Mouse (Mus musculus) erythroblast, adult 5-6 weeks (primary cell): ENCODE results near the gene Slc17a1. TPM values are rescaled to one million over a fixed set of nuclear protein-coding genes. Genes with fewer than 3 reads are reported as not detected.

Experiments used
- ATAC-seq: replicated peaks from 2 replicates; pipeline ENCODE4 v1.8.0; 2016; ENCODE audit warnings: moderate number of reproducible peaks, mild to moderate bottlenecking, moderate TSS enrichment, inconsistent platforms; ENCODE audit not compliant: poor library complexity, low FRiP score, severe bottlenecking
- total RNA-seq, 2 experiments: library from RNA; stranded (forward) in 1 of 2; stranded (reverse) in 1 of 2; fragments of 150-400 nt in 1 of 2; fragments of 200-764, 138-1000 nt in 1 of 2; gene quantifications; 2 replicates each; pipeline versions ENCODE4 v1.2.3 to v1.2.4; 2015 to 2017; ENCODE audit warnings: low replicate concordance in 2 of 2

Gene Slc17a1
- total RNA-seq, 2 experiments from 2014 or later = not detected

DNA sequence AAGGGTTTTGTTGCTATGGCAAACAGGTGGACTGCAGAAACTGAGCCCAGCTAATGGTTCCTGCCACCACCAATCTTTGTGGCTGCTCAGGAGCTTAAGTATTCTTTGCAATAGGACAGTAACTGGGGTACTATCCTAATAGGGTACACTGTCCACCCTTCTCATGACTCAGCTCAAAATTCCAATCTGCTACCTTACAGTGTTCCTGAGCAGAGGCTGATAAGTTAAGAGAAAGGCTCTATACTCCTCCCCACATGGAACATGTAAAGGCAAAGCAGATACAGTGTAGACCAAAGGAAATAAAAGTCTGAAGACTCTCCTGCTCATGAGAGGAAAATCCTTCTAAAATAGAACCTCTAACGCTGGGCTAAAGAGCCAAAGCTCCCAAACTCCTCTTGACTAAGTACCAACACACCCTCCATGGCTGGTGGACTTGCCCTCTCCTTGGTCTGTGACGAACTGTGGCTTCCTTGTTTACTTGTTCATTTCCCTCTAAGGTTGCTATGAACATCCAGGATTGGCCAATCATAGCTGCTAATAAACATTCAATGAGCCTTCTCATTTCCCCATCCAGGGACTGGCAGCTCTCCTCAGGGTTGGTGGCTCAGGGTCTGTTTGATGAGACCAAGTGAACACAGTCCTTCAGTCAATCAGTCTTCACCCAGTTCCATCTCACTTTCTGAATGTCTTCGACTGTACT is 19.6 kb downstream of the Slc17a1 start:
- ATAC-seq = no peak; the same call in 1 of the 2 replicates

DNA sequence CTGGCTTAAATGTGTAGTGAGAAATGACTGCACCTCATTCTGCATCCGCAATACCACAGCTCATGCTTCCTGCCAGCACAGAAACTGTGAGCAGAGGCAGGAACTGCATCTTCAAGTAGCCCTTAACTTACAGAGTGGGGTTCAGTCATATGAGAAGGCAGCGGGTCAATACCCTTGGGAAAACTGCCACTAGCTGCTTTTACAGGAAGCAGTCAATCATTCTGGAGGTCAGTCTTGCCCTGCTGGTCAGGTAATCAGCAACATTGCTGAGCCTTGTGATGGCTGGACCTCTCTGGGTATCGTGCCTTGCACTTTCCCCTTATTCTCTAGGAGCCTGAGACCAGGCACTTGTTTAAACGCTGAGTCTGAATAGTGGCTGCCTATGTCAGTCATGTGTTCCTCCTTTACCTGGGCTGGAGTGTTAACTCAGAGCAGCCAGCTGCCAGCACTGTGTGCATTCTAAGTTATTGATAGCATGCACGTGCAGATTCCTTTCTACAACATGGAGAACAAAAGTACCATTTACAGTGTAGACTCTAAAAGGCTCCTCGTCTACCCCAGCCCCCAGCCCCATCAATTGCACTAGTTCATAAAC is 21.6 kb downstream of the Slc17a1 start:
- no peak for ATAC-seq

DNA sequence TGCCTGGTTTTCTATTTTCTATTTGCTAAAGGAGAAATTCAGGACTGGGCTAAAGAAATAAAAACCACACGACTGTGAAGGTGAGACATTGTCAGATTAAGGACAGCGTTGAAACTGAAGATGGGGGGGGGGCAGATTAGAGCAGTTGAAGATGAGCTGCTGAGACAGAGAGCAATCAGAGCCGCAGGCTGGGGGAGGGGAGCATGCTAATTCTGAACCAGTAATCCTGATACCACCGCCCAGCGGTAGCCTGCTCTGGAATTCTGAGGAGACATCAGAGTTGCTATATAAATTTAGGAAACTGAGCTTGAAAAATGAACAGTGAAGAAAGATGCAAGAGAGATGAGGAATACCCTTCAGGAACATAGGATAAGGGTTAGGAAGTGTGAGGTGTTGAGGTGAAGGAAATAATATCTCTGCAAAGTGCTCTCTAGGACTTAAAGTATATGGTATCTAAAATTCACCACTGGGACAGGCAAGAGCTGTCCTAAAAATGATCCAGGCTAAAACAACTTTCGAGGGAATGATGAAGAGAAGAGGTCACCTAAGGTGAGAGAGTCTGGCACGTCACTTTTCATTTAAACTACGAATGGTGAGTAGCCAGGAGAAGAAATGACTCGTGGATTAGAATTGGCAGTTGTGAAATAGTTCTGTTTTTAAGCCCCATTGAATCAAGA is 25.2 kb downstream of the Slc17a1 start:
- ATAC-seq = no peak

DNA sequence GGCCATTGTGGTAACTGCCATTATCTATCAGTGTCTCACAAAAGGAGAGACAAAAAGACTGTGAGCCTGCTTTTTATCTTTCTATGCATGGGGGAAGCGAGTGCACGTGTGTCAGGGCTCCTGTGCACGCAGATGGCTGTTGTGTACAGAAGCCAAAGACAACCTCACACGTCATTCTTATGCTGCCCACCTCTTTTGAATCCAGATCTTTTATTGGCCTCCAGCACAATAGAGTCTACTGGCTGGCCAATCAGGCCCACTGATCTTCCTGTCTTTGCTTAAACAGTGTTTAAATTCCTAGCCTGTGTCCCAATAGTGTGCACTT is 25.7 kb downstream of the Slc17a1 start:
- no peak for ATAC-seq

DNA sequence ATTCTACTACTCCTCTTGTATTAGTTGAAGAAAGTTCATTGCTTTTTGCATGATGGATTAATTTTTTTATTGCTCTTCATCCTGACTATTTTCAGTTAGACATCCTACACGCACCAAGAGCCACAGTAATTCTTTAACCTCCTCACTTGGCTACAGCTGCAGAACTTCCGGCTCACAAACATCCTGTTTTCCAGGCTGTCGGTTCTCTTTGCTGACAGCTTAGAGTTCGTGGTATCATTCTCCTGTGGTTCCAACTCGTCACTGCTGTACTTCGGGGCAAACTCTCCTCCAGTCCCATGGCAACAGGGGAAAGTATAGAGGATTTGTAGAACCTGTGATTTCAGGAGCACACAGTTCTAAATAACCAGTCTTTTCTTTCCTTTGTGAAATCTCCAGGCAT is 30.7 kb downstream of the Slc17a1 start:
- no peak for ATAC-seq

DNA sequence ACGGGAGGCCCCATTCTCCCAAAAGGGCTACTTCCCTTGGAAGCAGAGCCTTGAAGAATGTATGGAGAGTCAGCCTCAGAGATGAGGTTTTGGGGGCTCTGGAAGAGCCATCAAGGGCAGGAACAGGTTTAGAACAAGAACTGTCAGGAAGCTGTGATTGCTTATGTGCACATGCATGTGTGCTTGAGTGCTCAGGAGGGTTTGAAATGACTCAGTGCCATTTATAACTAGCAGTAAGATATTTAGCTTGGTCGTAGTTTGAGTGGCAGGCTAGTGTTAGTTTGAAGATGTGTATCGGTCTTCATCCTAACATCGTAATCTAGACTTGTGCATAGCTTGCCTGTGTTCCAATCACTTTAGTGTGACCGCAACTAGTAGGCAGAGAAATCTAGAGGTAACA is 39.4 kb downstream of the Slc17a1 start:
- no peak for ATAC-seq

DNA sequence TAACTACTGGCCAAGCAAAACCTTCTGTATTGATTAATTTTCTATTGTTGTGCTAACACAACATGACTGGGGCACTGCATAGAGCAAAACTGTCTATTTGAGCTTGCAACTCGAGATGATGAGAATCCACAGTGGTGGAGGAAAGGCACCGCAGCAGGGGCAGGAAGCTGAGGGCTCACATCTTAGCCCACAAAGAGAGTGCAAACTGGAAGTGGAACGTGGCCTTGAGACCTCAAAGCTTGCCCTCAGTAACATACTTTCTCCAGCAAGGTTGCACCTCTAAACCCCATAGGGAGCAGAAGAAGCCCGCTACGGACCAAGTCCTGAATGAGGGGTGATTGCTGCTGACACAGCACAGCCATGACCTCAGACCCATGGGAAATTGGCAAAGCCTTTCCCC is 42.6 kb downstream of the Slc17a1 start:
- ATAC-seq = no peak

DNA sequence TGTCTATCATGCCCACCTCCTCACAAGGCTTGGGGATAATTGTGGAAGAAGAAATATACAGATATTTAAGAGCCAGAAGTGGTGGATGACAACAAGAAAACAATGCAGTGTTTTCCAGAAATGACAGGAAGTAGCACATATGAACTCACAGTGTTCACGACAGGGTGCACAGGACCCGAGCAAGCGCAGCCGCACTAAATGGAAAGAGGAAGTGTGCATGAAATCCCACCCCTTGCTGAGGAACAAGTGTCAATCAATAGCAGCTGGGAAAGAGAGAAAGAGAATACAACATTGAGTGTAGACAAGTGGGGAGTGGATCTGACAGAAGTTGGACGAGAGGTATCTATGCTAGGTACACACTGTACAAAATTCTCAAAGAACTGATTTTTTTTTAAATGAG is 43.8 kb downstream of the Slc17a1 start:
- no peak for ATAC-seq

DNA sequence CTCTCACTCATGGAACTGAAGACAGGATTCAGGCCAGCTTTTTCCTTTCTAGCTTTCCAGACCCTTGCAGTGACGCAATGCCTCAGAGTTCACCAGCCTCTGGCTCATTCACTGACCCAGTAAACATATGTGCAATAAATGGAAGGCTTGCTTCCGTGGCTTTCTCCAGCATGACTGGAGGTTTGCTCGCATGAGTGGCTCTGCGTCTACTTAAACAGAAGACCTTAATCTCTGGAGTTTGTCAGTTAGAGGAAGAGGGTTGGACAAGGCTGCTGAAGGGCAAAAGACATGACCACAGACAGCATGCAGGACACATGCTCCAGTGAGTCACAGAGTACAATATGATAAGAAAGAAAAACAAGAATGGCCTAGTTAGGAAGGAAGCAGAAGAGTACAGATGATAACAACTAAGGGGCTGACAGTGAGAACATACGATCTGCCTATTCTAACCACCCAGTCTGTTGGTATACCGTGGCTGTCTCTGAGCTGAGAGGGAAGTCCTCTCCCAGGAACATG is 46.3 kb downstream of the Slc17a1 start:
- peak; percentile 51; the same call in 1 of the 2 replicates for ATAC-seq

DNA sequence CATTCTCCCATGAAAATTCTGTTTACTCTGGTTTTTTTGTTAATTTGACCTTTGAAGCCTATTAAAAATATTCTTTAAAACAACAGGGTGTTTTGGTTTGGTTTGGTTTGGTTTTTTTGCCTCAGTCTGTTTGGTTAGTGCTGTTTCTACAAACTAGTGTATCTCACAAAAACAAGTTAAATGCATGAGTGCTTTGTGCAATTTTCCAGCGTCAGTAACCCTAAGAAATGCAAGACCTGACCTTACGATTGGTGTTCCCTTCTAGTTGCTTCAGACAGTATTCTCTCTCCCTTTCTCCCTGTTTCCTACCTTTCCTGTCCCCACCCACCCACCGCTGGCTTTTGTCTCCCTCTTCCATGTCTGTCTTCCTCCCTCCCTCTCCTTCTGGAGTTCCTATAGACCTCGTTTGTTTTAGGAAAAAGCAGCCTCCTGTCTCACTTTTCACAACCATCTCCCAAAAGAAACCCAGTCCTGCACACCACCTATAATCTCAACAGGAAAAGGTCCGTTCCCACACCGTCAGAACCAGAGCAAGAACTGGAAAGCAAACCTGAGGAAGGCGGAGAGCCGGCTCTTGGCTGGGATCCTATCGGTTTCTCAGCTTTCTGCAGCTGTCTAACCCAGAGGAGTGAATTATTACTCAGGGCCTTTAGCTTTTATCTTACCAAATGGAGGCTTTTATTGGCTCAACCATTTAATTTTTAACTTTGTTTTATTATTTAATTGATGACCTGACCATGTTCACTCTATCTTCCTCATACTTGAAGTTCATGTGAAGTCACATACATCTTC is 47.0 kb downstream of the Slc17a1 start, which contains the start of gene Slc17a4:
Gene Slc17a4, minus strand, starts transcription at position 634 of the 792 bp plus-strand sequence.
- ATAC-seq = peak; percentile 63; the same call in 1 of the 2 replicates

DNA sequence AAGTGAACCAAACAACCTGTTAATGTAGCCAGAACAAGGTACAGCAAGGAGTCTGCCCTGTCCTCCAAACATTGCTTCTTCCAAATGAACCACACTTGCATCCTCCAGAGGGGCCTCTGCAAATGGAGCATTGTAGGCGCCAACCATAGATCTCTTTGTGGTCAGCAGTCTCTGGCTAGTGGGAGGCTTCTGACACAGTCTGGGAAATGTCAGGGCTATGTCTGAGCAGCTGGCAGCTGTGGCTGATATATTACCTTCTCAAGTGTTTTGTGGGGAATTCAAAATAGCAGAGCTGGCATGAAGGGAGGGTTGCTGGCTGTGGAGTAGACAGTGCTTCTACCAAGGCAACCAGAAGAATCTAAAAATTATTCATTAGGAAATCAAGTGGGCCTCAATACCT is 48.6 kb downstream of the Slc17a1 start:
- ATAC-seq = no peak

DNA sequence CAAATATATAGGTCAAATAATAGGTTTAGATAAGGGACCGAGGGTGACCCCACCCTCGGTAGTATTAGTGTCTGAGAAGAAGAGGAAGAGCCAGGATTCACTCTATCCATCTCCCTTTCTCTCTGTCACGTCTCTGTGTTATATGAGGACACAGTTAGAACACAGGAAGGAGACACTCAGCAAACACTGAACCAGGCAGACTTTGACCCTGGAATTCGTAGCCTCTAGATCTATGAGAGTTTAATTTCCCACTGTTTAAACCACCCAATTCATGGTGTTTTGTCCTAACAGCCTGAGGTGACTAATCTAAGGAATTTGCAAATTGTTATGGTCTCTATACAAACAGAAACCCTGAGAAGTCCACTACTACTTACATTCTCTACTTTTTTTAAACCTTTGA is 50.1 kb downstream of the Slc17a1 start:
- ATAC-seq = no peak

DNA sequence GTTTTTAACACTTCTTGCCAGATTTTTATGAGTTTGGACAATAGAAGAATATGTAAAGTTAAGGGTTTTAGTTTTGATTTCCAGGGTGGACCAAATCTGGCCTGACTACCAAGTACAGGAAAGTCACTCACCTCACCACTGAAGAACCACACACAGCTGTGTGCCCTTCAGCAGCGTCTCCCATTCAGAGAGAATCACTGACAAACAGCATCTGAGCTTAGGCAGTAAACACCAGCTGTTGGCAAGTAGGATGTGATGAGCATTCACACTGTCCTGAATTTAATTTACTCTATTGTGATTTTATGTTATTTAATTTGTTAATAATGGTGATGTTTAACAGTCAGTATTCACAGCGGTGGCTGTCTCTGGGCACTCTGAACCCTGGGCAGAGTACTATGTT is 58.2 kb downstream of the Slc17a1 start:
- ATAC-seq = no peak

DNA sequence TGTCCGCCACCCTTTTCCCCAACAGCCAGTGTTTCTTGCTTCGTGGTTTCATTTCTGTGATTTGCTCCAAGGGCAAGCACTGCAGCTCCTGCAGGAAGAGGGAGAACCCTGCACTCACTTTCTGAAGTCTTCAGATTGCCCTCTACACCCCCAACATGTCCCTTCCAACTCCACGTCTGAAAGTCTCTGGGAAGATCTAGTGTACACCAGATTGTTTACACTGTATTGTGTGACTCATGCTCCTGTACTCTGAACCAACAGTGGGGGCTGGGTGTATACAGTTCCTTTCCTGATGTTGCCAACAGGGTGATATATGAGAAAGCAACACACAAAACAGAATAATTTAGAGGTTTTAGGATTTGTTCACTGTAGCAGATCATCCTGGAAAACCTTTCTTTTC is 61.1 kb downstream of the Slc17a1 start:
- ATAC-seq = no peak

DNA sequence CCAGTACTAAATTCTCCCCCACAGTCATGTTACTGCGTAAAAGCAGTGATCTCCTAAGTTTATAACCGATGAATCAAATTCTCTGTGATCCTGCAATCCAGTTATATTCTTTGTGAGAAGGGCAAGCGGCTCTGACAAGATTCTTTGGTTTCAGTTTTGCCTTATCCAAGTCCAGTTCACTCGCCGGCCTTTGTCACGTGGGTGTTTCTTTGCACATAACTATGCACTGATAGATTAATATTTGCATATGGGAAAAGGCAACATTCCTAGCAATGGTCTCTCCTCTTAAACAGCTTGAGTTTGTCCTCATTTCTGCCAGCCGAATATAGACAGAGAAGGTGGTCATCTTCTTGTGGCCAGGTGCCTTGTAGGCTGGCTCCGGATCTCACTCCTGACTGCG is 62.9 kb downstream of the Slc17a1 start:
- ATAC-seq = no peak

DNA sequence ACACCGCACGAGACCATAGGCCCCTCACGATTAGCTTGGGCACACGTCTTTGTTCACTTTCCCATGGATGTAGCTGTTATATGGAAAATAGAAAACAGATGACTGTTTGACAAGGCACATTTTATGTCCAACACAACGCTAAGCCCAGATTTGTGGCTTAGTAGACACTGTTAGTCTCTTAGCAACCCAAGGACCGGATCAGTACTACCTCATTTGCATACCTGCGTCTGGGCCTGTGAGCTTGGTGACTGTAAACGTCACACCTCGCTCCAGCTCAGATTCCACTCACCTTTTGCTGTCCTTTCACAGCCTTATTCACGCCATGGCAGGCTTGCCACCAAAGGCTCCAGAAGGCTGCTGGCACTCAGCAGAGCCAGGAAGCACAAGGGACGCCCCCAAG is 63.4 kb downstream of the Slc17a1 start:
- no peak for ATAC-seq

DNA sequence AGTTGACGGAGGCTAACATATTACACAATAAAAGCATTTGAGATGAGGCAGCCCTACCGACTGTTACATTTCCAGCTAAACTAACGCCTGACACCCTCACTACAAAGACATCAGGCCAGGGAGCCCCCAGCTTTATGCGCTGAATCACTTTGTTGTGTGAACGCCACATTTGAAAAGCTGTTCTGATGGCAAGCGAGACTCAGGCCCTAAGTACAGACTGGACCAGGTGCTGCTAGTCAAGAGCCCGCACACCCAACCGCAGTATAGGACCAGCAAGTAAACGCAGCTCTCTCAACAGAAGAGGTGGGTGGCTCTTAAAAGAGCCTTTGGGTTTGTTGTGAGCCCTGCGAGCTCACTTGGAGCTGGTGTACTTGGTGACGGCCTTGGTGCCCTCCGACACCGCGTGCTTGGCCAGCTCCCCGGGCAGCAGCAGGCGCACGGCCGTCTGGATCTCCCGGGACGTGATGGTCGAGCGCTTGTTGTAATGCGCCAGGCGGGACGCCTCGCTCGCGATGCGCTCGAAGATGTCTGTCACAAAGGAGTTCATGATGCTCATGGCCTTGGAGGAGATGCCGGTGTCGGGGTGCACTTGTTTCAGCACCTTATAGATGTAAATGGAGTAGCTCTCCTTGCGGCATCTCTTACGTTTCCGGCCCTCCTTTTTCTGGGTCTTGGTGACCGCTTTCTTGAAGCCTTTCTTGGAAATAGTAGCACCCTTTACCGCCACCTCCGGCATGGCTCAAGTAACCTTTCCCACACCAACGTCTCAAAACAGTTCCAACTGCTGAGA is 66.1 kb downstream of the Slc17a1 start, which contains the start of gene Hist1h2ba:
Gene Hist1h2ba, minus strand, starts transcription at position 736 of the 790 bp plus-strand sequence.
- no peak for ATAC-seq

DNA sequence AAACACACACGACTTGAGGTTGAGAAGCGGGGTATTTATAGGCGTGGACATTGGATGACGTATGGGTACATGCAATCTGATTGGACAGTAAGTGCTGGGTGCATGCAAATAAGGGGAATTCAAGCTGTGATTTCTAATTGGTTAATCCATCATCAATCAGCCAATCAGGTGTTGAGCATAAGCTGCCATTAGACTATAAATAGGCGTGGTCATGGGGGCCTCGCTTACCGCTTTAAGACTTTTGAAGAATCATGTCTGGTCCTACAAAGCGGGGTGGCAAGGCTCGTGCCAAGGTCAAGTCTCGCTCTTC is 66.6 kb downstream of the Slc17a1 start, which contains the start of gene Hist1h2aa:
Gene Hist1h2aa, plus strand, starts transcription at position 252 of the 310 bp plus-strand sequence.
- no peak for ATAC-seq

DNA sequence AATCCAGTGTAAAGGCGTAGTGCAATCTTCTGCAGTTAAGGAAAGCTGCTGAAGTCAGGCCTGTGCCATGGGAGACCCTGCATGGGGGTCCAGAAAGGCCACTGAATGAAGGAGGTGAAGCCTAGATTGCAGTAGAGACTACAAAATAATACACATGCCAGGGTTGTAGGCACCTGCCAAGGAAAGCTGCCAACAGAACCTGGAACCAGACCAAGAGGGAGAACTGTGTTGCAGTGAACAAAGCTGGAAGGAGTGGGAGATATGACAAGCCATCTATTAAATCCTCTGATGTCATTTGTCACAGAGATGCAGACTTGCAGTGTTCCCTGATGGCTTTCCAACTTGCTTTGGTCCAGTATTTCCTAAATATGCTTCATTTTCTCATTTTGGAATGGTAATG is 71.1 kb downstream of the Slc17a1 start:
- no peak for ATAC-seq
